Mouse (Mus musculus) heart, adult 2 months (tissue): ENCODE data around the gene Eif2a. TPM values are rescaled to one million over a fixed set of nuclear protein-coding genes. Genes with fewer than 3 reads are reported as not detected.

Source experiments
- DNase-seq, 2 experiments: peaks; one replicate each; pipeline ENCODE4 v3.0.0; 2021
- H3K27ac ChIP-seq: fragments of 200-600 bp; 2 replicates; pipeline ENCODE4 v1.8.1; 2022
- H3K27me3 ChIP-seq: fragments of 200-500 bp; 2 replicates; pipeline ENCODE4 v1.6.1; 2012; ENCODE audit warnings: mild to moderate bottlenecking, low read length, inconsistent platforms, mixed read lengths; ENCODE audit not compliant: control insufficient read depth, insufficient read depth
- H3K36me3 ChIP-seq: fragments of 200-500 bp; 2 replicates; pipeline ENCODE4 v1.6.1; 2012; ENCODE audit warnings: low read length, inconsistent platforms; ENCODE audit not compliant: control insufficient read depth, insufficient read depth
- H3K4me1 ChIP-seq: fragments of 200-500 bp; 2 replicates; pipeline ENCODE4 v1.6.1; 2011; ENCODE audit warnings: low read length; ENCODE audit not compliant: control insufficient read depth, insufficient read depth
- H3K4me3 ChIP-seq: fragments of 200-600 bp; 2 replicates; pipeline ENCODE4 v1.8.1; 2022
- H3K79me2 ChIP-seq: fragments of 200-500 bp; replicated peaks from 2 replicates; pipeline ENCODE4 v1.6.1; 2012; ENCODE audit warnings: mild to moderate bottlenecking, inconsistent platforms, low read length, moderate library complexity, mixed read lengths; ENCODE audit not compliant: control insufficient read depth, insufficient read depth
- H3K9ac ChIP-seq: fragments of 200-500 bp; 2 replicates; pipeline ENCODE4 v1.6.1; 2012; ENCODE audit warnings: low read depth, mild to moderate bottlenecking, control low read depth, inconsistent platforms, low read length, mixed read lengths
- CTCF ChIP-seq: fragments of 200-600 bp; IDR thresholded peaks from 2 replicates; pipeline ENCODE4 v1.8.1; 2022; ENCODE audit warnings: antibody characterized with exemption, mild to moderate bottlenecking, moderate library complexity
- EP300 ChIP-seq: fragments of 200-500 bp; IDR thresholded peaks from 2 replicates; pipeline ENCODE4 v1.6.1; 2011; ENCODE audit warnings: low read depth, low read length, control low read depth; ENCODE audit not compliant: insufficient read depth
- POLR2A ChIP-seq: fragments of 200-500 bp; IDR thresholded peaks from 2 replicates; pipeline ENCODE4 v1.6.1; 2011; ENCODE audit warnings: mild to moderate bottlenecking, low read depth, low read length, control low read depth; ENCODE audit not compliant: insufficient read depth
- WGBS: fragments of 180-500 bp; shearing (Covaris S2); methylation state at CpG from one replicate; pipeline ENCODE4 v1.1.7; 2018; 5-methylcytosine and 5-hydroxymethylcytosine counted together
- intact Hi-C: fragments of 180-260 bp; cut with DNase I; formaldehyde crosslinking; loops from one replicate; pipeline ENCODE4 v1.15.1; 2025
- polyA plus RNA-seq: library from polyadenylated mRNA; depleted of rRNA; stranded (reverse); fragments of >200 nt; gene quantifications from 2 replicates; pipeline ENCODE4 v1.2.3, GENCODE M21; 2012
- total RNA-seq, 2 experiments: library from RNA; stranded (reverse); gene quantifications; 2 replicates each; pipeline ENCODE4 v1.2.3; 2021

Eif2a gene
- total and polyA plus RNA-seq, 3 experiments: 9.3 to 42.0 (median 32.0) TPM

DNA sequence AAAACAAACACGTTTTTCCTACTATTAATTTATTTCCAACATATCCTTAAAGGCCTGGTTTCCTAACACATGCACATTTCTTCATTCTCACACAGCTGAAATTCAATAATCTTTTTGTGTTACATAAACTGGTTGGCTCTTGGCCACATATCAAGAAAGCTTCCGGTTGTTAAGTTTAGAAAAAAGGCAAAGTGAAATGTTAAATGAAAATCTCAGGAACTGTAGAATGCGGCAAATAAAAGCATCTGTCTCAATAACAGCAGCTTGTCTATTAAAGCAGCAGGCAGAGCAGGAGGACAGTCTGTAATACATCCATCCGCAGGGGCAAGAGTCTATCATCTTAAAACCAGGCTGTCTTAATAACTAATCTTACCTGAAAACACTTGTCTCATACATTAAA, 1.4 kb upstream of the Eif2a start:
- Histone ChIP-seq H3K27me3 (no peaks in the 10 kb centered on the region), H3K79me2 (no peaks in the 10 kb centered on the region), H3K27ac (no peak overlapping the region), H3K36me3 (peaks cover 24% of the 10 kb centered on the region), H3K4me3 (peak overlapping the region; percentile 89), H3K9ac (peak overlapping the region; percentile 53; the same call in 1 of the 2 replicates), H3K4me1 (peaks cover 2% of the 10 kb centered on the region)
- TF ChIP-seq CTCF: no peak
- no peak for TF ChIP-seq POLR2A
- TF ChIP-seq EP300: no peak
- DNase-seq: no peak
- WGBS: 26% methylated on average over 4 of the region's 4 CpGs
- intact Hi-C loops: loop anchor here (2.0 to 10.0 kb wide), 3 partner anchors 53 to 679 kb away; partner anchors contain the start of genes Pfn2 and Selenot

DNA sequence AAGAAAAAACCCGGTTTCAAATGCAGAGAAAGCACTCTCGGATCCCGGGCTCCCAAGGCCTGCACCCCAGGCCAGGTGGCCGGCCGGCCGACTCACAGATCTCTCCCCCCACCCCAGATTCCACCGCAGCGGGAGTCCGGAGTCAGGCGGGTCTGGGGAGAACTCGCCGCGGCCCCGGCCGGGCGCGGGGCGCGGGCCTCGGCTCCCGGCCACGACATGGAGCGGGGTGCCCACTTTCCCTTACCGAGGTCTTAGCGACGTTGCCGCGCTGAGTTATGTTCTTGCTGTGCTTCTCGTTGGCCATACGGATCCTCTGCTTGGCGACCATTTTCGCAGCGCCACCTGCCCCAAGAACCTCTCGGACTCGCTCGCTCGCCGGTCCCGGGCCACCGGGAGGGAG, 455 bp upstream of the Eif2a start:
- H3K79me2 ChIP-seq: no peaks in the 10 kb centered on the region
- H3K4me1 ChIP-seq: peaks cover 2% of the 10 kb centered on the region
- peaks cover 24% of the 10 kb centered on the region for H3K36me3 ChIP-seq
- no peaks in the 10 kb centered on the region for H3K27me3 ChIP-seq
- intact Hi-C loops: loop anchor here (1.0 to 10.0 kb wide), 4 partner anchors 52 to 680 kb away; partner anchors contain the start of genes Pfn2 and Selenot
- peak overlapping the region; percentile 98 for H3K27ac ChIP-seq
- DNase-seq: no peak
- H3K4me3 ChIP-seq: peak overlapping the region; percentile 89
- WGBS: 1% methylated on average over 40 of the region's 40 CpGs
- TF ChIP-seq POLR2A (no peak), CTCF (no peak), EP300 (no peak)
- peak overlapping the region; percentile 95 for H3K9ac ChIP-seq

DNA sequence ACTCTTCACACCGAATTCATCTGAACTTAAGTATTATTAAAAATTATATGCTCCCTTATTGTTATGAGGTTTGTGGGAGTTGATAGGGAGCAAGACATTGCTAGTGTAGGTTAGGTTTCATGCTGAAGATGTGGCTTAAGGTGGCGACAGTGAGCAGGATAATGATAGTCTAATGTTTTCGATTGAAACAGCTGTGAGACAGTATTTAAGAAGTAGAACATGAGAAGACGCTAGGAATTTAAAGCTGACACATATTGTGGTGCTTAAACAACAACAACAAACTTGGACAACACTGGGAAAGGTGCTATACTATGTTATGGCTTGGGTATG, 752 bp downstream of the Eif2a start:
- no peaks in the 10 kb centered on the region for H3K79me2 ChIP-seq
- 10% methylated on average over 4 of the region's 4 CpGs for WGBS
- no peak for DNase-seq
- H3K27me3 ChIP-seq: no peaks in the 10 kb centered on the region
- H3K27ac ChIP-seq: peak overlapping the region; percentile 98
- H3K4me3 ChIP-seq: peak overlapping the region; percentile 89
- peaks cover 24% of the 10 kb centered on the region for H3K36me3 ChIP-seq
- H3K4me1 ChIP-seq: peaks cover 2% of the 10 kb centered on the region
- intact Hi-C loops: loop anchor here (10.0 kb wide), 1 partner anchor 682 kb away; the partner anchor contains the start of gene Pfn2
- no peak overlapping the region for H3K9ac ChIP-seq
- TF ChIP-seq EP300 (no peak), POLR2A (no peak), CTCF (no peak)

DNA sequence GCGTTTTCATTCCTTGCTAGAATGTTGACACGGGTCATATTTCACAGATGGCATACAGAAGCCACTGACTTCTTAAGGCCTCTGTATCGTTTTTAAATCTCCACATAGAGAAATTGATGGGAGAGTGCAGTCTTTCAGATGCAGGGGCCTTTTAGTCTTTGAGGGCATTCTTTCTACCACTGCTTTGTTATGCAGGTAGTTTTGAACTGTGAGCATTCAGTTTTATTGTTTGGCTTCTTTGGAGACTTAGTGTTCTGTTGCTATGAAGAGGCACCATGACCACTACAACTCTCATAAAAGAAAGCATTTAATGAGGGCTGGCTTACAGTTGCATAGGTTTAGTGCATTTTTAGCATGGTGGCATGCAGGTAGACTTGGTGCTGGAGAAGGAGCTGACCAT, 11.0 kb downstream of the Eif2a start:
- Histone ChIP-seq H3K27me3 (no peaks in the 10 kb centered on the region), H3K36me3 (no peaks in the 10 kb centered on the region; the same call in 1 of the 2 replicates), H3K4me1 (no peaks in the 10 kb centered on the region), H3K4me3 (no peak overlapping the region), H3K27ac (no peak overlapping the region), H3K9ac (no peak overlapping the region), H3K79me2 (no peaks in the 10 kb centered on the region)
- WGBS: 94% methylated on average over 3 of the region's 3 CpGs
- intact Hi-C loops: no loop called here
- TF ChIP-seq EP300 (no peak), POLR2A (no peak), CTCF (no peak)
- no peak for DNase-seq

DNA sequence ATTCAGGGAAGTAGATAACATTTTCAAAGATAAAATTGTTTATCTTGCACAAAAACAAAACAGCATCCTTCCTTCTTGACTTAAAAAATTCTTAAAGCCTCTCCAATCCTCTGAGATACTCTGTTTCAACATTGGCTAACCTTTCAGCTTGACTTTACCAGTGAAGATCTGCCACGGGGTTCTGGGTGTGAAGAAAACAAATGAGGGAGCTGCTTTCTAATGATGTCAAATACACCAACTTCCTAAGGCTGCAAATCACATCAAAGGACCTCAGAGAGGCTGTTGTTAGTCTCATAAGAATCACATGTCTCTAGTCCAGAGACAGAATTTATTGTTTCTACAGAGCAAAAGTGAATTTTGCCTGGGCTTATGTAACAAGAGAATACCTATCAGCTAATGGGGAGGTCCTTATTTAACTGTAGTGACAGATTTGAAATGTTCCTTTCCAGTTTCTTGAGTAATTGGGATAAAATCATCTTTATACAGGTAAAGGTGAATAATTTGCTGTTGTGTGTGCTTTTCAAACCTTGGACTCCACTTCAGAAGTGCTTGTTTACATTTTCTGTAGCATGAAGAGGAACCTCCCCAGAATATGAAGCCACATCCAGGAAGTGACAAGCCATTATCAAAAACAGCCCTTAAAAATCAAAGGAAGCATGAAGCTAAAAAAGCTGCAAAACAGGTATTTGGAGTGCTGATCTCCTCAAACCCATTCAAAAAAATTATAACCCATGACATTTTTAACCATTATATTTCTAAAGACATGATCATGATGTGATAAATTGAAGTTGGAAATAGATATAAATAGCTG, 26.6 kb downstream of the Eif2a start:
- Histone ChIP-seq H3K4me3 (no peak overlapping the region), H3K36me3 (no peaks in the 10 kb centered on the region; the same call in 1 of the 2 replicates), H3K9ac (no peak overlapping the region), H3K27me3 (no peaks in the 10 kb centered on the region), H3K27ac (no peak overlapping the region), H3K4me1 (no peaks in the 10 kb centered on the region), H3K79me2 (no peaks in the 10 kb centered on the region)
- intact Hi-C loops: no loop called here
- TF ChIP-seq EP300 (no peak), CTCF (no peak), POLR2A (no peak)
- 60% methylated on average over 1 of the region's 1 CpGs for WGBS
- no peak for DNase-seq

DNA sequence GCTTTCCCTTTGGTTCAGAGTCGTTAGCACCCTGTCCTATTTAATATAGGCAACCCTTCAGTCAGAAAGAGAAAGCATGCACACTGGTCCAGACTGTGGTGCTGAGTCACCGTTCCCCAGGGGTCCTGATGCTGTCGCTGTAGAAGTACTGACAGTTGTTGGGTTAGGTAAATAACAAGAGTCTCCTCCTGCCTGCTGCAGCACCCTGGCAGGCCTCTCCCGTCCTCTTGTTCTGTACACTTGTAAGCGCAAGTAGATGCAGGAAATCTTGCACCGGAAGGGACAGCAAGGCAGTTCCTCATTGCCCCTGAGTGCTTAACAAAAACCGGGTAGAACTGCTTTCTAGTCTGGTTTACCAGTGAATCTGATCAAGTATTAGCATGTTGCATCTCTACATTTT, 31.0 kb downstream of the Eif2a start:
- Histone ChIP-seq H3K4me1 (no peaks in the 10 kb centered on the region), H3K27ac (no peak overlapping the region), H3K36me3 (no peaks in the 10 kb centered on the region; the same call in 1 of the 2 replicates), H3K79me2 (no peaks in the 10 kb centered on the region), H3K27me3 (no peaks in the 10 kb centered on the region), H3K4me3 (no peak overlapping the region), H3K9ac (no peak overlapping the region)
- no peak for DNase-seq
- TF ChIP-seq POLR2A (no peak), EP300 (no peak), CTCF (no peak)
- intact Hi-C loops: no loop called here
- 81% methylated on average over 7 of the region's 7 CpGs for WGBS
